Mouse (Mus musculus): ENCODE measurements around the gene Plch1. TPM values are rescaled to one million over a fixed set of nuclear protein-coding genes. Genes with fewer than 3 reads are reported as not detected.

The Plch1 gene
- polyA plus RNA-seq, 1 experiment from 2014 or later: 0.20 TPM

DNA sequence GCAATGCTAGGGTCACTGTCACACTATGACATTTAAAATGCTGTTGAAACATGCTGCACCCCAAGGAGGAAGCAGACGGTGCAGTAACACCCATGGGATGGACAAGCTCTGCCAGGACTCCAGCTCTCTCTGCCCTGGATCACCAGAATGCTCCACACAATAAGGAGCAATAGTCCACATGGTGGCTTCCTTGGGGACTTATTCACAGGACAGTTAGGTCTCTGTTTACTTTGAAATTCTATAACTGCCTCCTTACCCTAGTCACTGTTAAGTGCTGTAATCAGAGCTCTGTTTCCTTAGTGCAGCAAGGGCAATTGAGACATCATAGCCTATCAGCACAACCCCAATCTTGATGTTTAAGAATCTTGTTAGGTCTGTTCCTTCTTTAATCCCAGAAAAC, 92.4 kb downstream of the Plch1 start:
- Histone ChIP-seq H3K9ac (no peak overlapping the region), H3K36me3 (replicated peaks) (no peaks in the 10 kb centered on the region), H3K4me1 (replicated peaks) (no peaks in the 10 kb centered on the region), H3K4me2 (no peak overlapping the region), H3K4me3 (replicated peaks) (no peak overlapping the region), H3K27ac (replicated peaks) (no peak overlapping the region), H3K27me3 (no peaks in the 10 kb centered on the region), H3K9me3 (replicated peaks) (no peaks in the 10 kb centered on the region)
- ATAC-seq (ENCODE audit: insufficient read depth): no peak
- 55% methylated on average over 1 of the region's 1 CpGs for WGBS (ENCODE audit: insufficient replicate concordance)

DNA sequence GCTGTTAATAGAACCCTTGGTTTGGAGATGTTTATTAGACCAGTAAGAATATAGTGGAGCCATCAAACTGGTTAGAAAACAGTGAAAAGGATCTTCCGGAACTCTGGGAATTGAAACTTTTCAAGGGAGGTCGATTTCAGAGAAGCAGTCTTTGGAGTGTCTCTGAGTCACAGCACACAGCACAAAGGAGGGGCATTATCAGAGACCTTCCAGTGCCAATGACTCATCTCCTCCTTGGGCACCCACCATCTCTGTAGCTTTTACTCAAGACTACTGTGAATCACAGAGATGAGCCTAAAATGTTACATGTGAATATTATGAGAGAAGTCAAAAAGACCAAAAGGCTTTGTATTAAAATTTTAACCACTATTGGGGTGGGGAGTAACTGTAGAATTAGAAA, 93.8 kb downstream of the Plch1 start:
- WGBS (ENCODE audit: insufficient replicate concordance): 62% methylated on average over 2 of the region's 2 CpGs

DNA sequence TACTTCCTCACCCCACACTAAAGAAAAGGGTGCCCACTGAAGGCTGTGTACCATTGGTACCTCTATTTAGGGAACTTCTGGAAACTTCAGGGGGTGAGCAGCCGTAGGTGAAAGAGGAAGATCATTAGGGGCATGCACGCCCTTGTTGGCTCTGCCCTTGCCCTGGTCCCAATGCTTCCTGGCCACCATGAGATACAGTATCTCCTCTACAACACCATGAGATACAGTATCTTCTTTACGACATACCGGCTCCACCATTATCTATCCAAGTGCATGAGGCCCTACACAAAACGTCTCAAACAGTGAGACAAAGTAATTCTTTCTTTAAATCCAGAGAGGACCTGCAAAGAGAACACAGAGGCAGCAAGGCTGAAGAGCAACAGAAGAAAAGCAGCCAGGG, 98.6 kb downstream of the Plch1 start:
- no peaks in the 10 kb centered on the region for H3K36me3 ChIP-seq (replicated peaks)
- no peak overlapping the region for H3K27ac ChIP-seq (replicated peaks)
- no peak overlapping the region for H3K9ac ChIP-seq
- WGBS (ENCODE audit: insufficient replicate concordance): 50% methylated on average over 5 of the region's 5 CpGs
- H3K9me3 ChIP-seq (replicated peaks): no peaks in the 10 kb centered on the region
- H3K27me3 ChIP-seq: no peaks in the 10 kb centered on the region
- H3K4me2 ChIP-seq: no peak overlapping the region
- no peak for ATAC-seq (ENCODE audit: insufficient read depth)
- H3K4me1 ChIP-seq (replicated peaks): no peaks in the 10 kb centered on the region
- H3K4me3 ChIP-seq (replicated peaks): no peak overlapping the region

More for the DNA sequence above, 93.8 kb downstream of the Plch1 start:
- H3K27ac ChIP-seq (replicated peaks): no peak overlapping the region
- ATAC-seq (ENCODE audit: insufficient read depth): no peak
- no peak overlapping the region for H3K4me2 ChIP-seq
- no peaks in the 10 kb centered on the region for H3K27me3 ChIP-seq
- H3K9ac ChIP-seq: no peak overlapping the region
- no peaks in the 10 kb centered on the region for H3K36me3 ChIP-seq (replicated peaks)
- H3K9me3 ChIP-seq (replicated peaks): no peaks in the 10 kb centered on the region
- H3K4me3 ChIP-seq (replicated peaks): no peak overlapping the region
- H3K4me1 ChIP-seq (replicated peaks): no peaks in the 10 kb centered on the region

DNA sequence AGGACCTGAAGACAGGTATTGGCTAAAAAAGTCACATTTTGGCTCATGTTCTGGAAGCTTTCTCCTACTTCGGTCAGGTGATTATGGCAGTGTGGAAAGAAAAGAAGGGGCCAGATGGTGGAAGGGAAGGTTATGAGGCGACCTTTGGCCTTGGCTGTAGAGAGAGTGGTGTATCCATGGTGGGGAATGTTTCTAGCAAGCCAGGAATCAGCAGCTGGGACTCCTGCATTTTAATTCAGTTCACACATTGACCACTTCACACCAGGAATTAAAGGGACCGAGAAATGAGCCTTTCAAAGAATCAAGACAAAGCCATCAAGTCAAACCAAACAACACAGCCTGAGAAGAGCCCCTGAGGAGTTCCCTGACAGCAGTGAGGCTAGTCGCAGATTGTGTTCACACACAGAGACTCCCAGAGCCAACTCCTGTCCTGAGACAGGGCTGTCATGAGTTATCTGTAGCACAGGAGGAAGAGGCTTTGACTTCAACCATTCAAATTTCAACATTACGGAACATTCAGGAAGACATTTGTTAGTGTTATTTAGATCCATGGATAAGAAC, 112.4 kb downstream of the Plch1 start:
- Histone ChIP-seq H3K4me2 (no peak overlapping the region), H3K4me3 (replicated peaks) (no peak overlapping the region), H3K27me3 (no peaks in the 10 kb centered on the region), H3K36me3 (replicated peaks) (no peaks in the 10 kb centered on the region), H3K9ac (no peak overlapping the region), H3K4me1 (replicated peaks) (no peaks in the 10 kb centered on the region), H3K27ac (replicated peaks) (no peak overlapping the region), H3K9me3 (replicated peaks) (no peaks in the 10 kb centered on the region)
- no peak for ATAC-seq (ENCODE audit: insufficient read depth)
- WGBS (ENCODE audit: insufficient replicate concordance): 54% methylated on average over 5 of the region's 5 CpGs

DNA sequence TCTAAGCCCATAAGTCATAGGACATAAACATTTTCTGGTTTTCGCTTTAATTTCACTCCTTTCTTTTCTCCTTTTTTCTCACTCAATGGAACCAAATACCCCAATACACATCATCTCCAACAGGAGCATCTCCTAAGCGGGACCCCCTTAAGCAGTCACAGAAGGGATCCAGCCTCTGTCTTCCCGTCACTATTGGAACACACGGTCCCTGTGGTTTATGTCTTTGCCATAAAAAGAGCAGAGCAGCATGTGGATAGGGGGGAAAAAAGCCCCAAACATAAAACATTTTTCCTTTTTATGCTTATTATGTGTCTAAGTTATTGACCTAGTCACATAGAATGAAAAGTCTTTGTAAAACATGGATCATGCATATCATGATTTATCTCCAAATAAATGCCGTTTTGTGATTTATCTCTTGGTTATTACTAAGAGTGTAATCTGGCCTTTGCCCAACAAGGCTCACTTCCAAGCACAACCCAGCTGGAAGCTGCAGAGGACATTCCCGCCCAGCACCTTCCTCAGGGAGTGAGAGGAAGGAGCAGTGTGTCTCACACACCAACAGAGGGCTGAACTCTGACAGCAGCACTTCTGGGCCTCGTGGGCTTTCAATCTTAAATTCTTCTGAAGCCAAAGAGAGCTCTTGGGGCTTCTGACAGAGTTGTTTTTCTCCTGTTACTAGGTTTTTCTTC, 126.5 kb downstream of the Plch1 start:
- Histone ChIP-seq H3K4me1 (replicated peaks) (no peaks in the 10 kb centered on the region), H3K4me2 (no peak overlapping the region), H3K27me3 (no peaks in the 10 kb centered on the region), H3K27ac (replicated peaks) (no peak overlapping the region), H3K36me3 (replicated peaks) (no peaks in the 10 kb centered on the region), H3K9me3 (replicated peaks) (no peaks in the 10 kb centered on the region), H3K4me3 (replicated peaks) (no peak overlapping the region), H3K9ac (no peak overlapping the region)
- no peak for ATAC-seq (ENCODE audit: insufficient read depth)
- WGBS (ENCODE audit: insufficient replicate concordance): 60% methylated on average over 7 of the region's 7 CpGs

DNA sequence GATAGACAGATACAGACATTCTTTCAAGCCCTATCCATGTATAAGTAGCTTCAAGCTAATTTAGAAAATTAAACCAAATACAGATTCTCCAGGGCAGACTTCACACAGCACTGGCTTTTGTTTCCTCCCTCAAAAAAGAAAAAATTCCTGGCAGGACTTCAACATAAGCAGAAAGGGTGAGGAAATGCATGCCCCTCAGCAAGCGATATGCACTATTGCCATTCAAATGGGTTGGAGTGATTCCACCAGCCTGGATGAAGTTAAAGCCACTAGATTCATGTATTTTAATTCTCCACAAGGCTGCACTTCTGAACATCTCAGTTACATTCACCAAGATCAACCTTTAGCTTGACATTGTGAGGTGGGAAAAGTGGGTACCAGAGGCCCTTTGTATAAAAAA, 138.5 kb downstream of the Plch1 start:
- ATAC-seq (ENCODE audit: insufficient read depth): no peak
- Histone ChIP-seq H3K4me1 (replicated peaks) (no peaks in the 10 kb centered on the region), H3K4me2 (no peak overlapping the region), H3K27me3 (no peaks in the 10 kb centered on the region), H3K9me3 (replicated peaks) (no peaks in the 10 kb centered on the region), H3K9ac (no peak overlapping the region), H3K36me3 (replicated peaks) (no peaks in the 10 kb centered on the region), H3K4me3 (replicated peaks) (no peak overlapping the region), H3K27ac (replicated peaks) (no peak overlapping the region)
- WGBS (ENCODE audit: insufficient replicate concordance): 65% methylated on average over 1 of the region's 1 CpGs

DNA sequence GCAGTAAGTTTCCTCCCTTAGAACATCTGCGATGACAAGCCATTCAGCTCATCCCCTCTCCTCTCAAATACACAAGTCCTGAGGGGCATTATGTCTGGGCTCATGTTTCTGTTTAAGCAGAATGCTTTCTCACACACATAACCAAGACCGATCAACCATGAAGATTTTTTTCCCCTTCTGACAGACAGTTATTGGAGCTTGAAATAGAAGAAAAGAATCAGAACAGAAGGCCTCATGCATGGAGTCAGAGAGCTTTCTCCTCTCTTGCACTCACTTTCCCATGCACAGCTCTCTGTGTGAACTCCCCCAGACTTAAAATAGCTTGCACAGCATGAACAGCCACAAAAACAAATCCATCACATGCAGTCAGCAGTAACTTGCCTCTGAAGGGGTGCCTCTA, 159.2 kb downstream of the Plch1 start:
- Histone ChIP-seq H3K27me3 (no peaks in the 10 kb centered on the region), H3K4me2 (no peak overlapping the region), H3K4me1 (replicated peaks) (no peaks in the 10 kb centered on the region), H3K4me3 (replicated peaks) (no peak overlapping the region), H3K36me3 (replicated peaks) (no peaks in the 10 kb centered on the region), H3K9me3 (replicated peaks) (no peaks in the 10 kb centered on the region), H3K27ac (replicated peaks) (no peak overlapping the region), H3K9ac (no peak overlapping the region)
- WGBS (ENCODE audit: insufficient replicate concordance): 77% methylated on average over 2 of the region's 2 CpGs
- ATAC-seq (ENCODE audit: insufficient read depth): no peak

DNA sequence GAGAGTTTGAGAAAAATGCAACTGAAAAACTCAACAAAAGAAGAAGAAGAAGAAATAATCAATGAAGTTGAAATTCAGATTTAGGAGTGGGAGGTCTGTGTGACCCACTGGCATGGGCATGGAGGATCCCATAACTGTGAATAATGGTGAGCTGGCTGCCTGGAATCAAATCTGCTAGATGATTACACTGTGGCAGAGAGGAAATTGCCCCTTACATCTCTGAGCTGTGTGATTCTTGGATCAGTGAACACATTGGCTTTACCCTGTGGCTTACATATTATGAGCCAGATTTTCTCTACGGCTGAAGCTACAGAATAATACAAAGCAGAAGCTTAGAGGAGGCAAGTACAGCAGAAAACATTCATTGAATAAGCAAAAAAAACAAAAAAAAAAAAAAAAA, 170.9 kb downstream of the Plch1 start:
- no peak overlapping the region for H3K4me2 ChIP-seq
- no peak for ATAC-seq (ENCODE audit: insufficient read depth)
- no peaks in the 10 kb centered on the region for H3K9me3 ChIP-seq (replicated peaks)
- H3K4me3 ChIP-seq (replicated peaks): no peak overlapping the region
- H3K36me3 ChIP-seq (replicated peaks): no peaks in the 10 kb centered on the region
- WGBS (ENCODE audit: insufficient replicate concordance): 47% methylated on average over 1 of the region's 1 CpGs
- H3K4me1 ChIP-seq (replicated peaks): no peaks in the 10 kb centered on the region
- H3K27ac ChIP-seq (replicated peaks): no peak overlapping the region
- H3K27me3 ChIP-seq: no peaks in the 10 kb centered on the region
- no peak overlapping the region for H3K9ac ChIP-seq

DNA sequence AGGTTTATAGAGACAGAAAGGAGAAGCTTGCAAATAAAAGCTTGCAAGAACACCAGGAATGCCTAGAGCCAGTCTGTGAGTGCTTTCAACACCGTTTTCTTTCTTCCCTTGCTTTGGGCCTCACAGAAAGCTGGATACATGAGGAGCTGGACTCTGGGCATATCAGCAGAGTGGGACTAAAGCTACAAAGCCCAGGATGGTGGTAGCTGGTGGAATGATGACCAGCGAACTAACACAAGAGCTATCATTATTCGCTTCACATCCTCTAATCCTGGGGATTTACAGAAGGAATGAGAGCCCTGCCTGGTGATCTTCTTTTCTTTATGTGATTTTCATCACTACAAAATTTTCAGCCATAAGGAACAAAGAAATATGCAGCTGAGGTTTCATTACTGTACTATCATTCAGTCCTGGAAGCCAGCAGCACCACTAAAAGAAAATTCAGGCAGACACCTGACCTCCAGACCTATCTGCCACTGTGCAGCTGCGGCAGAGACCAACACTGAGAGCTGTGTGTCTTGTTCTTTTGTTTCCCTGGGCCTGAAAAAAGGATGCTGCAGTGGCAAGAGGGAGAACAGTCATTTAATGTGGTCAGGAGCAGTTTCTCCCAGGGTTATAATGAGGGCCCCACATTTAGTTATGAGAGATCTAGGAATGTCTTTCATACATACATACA, 172.5 kb downstream of the Plch1 start:
- no peak overlapping the region for H3K27ac ChIP-seq (replicated peaks)
- H3K9me3 ChIP-seq (replicated peaks): no peaks in the 10 kb centered on the region
- H3K9ac ChIP-seq: no peak overlapping the region
- H3K4me3 ChIP-seq (replicated peaks): no peak overlapping the region
- H3K27me3 ChIP-seq: no peaks in the 10 kb centered on the region
- no peak for ATAC-seq (ENCODE audit: insufficient read depth)
- no peak overlapping the region for H3K4me2 ChIP-seq
- H3K36me3 ChIP-seq (replicated peaks): no peaks in the 10 kb centered on the region
- 53% methylated on average over 4 of the region's 4 CpGs for WGBS (ENCODE audit: insufficient replicate concordance)
- no peaks in the 10 kb centered on the region for H3K4me1 ChIP-seq (replicated peaks)

DNA sequence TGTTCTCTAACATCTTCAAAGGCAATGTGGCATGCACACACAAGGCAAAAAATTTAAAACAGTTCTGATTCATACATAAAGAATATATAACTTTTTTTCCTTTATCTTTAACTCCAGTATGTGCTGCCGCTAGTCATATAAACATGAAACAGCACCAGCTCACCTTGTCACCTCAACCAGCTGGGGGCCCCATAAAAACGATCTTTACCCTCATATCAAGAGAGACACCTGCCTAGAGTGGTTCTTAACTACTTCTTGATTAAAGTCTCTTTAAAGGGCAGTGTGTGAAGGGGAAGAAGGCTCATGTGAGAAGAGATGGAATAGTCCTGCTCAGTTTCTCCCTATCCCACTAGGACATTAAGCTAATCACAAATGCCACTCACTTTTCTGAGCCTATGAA, 205.6 kb downstream of the Plch1 start:
- no peak for ATAC-seq (ENCODE audit: insufficient read depth)
- H3K4me2 ChIP-seq: no peak overlapping the region
- no peaks in the 10 kb centered on the region for H3K27me3 ChIP-seq
- H3K4me1 ChIP-seq (replicated peaks): no peaks in the 10 kb centered on the region
- no peaks in the 10 kb centered on the region for H3K36me3 ChIP-seq (replicated peaks)
- no peak overlapping the region for H3K27ac ChIP-seq (replicated peaks)
- no peak overlapping the region for H3K4me3 ChIP-seq (replicated peaks)
- WGBS (ENCODE audit: insufficient replicate concordance): 50% methylated on average over 2 of the region's 2 CpGs
- H3K9ac ChIP-seq: no peak overlapping the region
- H3K9me3 ChIP-seq (replicated peaks): no peaks in the 10 kb centered on the region

DNA sequence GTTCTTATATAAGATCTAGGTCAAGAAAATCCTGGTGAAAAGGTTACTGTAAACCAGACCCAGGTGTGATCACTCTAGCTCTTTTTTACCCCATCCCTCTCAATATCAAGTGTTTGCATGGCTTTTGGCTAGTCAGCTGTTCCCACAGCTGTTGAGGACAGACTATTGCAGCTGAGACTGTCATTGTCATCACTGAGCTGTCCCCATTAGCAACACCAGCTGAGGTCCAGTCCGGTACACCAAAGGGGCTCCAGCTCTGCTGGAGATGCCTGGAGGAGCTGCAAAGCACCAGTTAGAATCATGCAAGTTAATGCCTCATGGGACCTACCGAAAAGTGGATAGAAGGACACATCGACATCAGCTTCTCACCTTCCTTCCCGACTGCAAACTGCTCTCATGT, 206.5 kb downstream of the Plch1 start:
- H3K27me3 ChIP-seq: no peaks in the 10 kb centered on the region
- H3K9ac ChIP-seq: no peak overlapping the region
- no peak overlapping the region for H3K4me2 ChIP-seq
- no peaks in the 10 kb centered on the region for H3K4me1 ChIP-seq (replicated peaks)
- 69% methylated on average over 4 of the region's 4 CpGs for WGBS (ENCODE audit: insufficient replicate concordance)
- H3K4me3 ChIP-seq (replicated peaks): no peak overlapping the region
- H3K36me3 ChIP-seq (replicated peaks): no peaks in the 10 kb centered on the region
- ATAC-seq (ENCODE audit: insufficient read depth): no peak
- no peaks in the 10 kb centered on the region for H3K9me3 ChIP-seq (replicated peaks)
- no peak overlapping the region for H3K27ac ChIP-seq (replicated peaks)
